Mouse (Mus musculus): ENCODE data around the gene Akr1b8. TPM values are rescaled to one million over a fixed set of nuclear protein-coding genes. Genes with fewer than 3 reads are reported as not detected.
"Not testable (repeated sequence)": the region's sequence is repeated elsewhere in the genome, so short reads cannot be mapped to it uniquely, and the experiment has no call there.

Gene Akr1b8
- total and polyA plus RNA-seq, 3 experiments = 3.3 to 4.8 (median 3.5) TPM

- H3K4me1 ChIP-seq (ENCODE audit: control insufficient read depth, insufficient read depth, low read length) = no peaks in the 10 kb centered on the region
- no peak for TF ChIP-seq POLR2A (IDR thresholded peaks at IDR 0.05; ENCODE audit: insufficient read depth, low read depth, low read length)
- no peak for TF ChIP-seq CTCF (IDR thresholded peaks at IDR 0.05)
- TF ChIP-seq EP300 (IDR thresholded peaks at IDR 0.05; ENCODE audit: insufficient read depth, low read depth, low read length) = no peak
- intact Hi-C loops (cut with DNase I) = no loop called here
- WGBS = 87% methylated on average over 13 of the region's 13 CpGs
- no peaks in the 10 kb centered on the region for H3K27me3 ChIP-seq (ENCODE audit: control insufficient read depth, insufficient read depth, low read length)
- H3K4me3 ChIP-seq = no peak overlapping the region
- H3K9ac ChIP-seq (ENCODE audit: low read depth, low read length) = no peak overlapping the region
- no peaks in the 10 kb centered on the region; the same call in 1 of the 2 replicates for H3K36me3 ChIP-seq (ENCODE audit: control insufficient read depth, insufficient read depth, low read length)
- H3K79me2 ChIP-seq (replicated peaks; ENCODE audit: control insufficient read depth, insufficient read depth, low read length) = no peaks in the 10 kb centered on the region
- H3K27ac ChIP-seq = no peak overlapping the region
- DNase-seq = no peak
These were observed 45.8 kb downstream of the Akr1b8 start for GRCm38 (mm10) chr6:34399606-34400220.

- Histone ChIP-seq H3K36me3 (ENCODE audit: control insufficient read depth, insufficient read depth, low read length) (no peaks in the 10 kb centered on the region), H3K4me3 (no peak overlapping the region), H3K79me2 (replicated peaks; ENCODE audit: control insufficient read depth, insufficient read depth, low read length) (no peaks in the 10 kb centered on the region), H3K9ac (ENCODE audit: low read depth, low read length) (no peak overlapping the region), H3K27me3 (ENCODE audit: control insufficient read depth, insufficient read depth, low read length) (no peaks in the 10 kb centered on the region), H3K4me1 (ENCODE audit: control insufficient read depth, insufficient read depth, low read length) (no peaks in the 10 kb centered on the region), H3K27ac (no peak overlapping the region)
- intact Hi-C loops (cut with DNase I) = no loop called here
- WGBS = 49% methylated on average over 2 of the region's 2 CpGs
- TF ChIP-seq EP300 (IDR thresholded peaks at IDR 0.05; ENCODE audit: insufficient read depth, low read depth, low read length) (no peak), POLR2A (IDR thresholded peaks at IDR 0.05; ENCODE audit: insufficient read depth, low read depth, low read length) (no peak), CTCF (IDR thresholded peaks at IDR 0.05) (no peak)
- DNase-seq = no peak
These were observed 46.8 kb downstream of the Akr1b8 start for GRCm38 (mm10) chr6:34400696-34401095.

- no peak for DNase-seq
- H3K79me2 ChIP-seq (replicated peaks; ENCODE audit: control insufficient read depth, insufficient read depth, low read length) = no peaks in the 10 kb centered on the region
- H3K27ac ChIP-seq = no peak overlapping the region
- no peaks in the 10 kb centered on the region for H3K36me3 ChIP-seq (ENCODE audit: control insufficient read depth, insufficient read depth, low read length)
- H3K9ac ChIP-seq (ENCODE audit: low read depth, low read length) = no peak overlapping the region
- no peaks in the 10 kb centered on the region for H3K4me1 ChIP-seq (ENCODE audit: control insufficient read depth, insufficient read depth, low read length)
- no peak overlapping the region for H3K4me3 ChIP-seq
- H3K27me3 ChIP-seq (ENCODE audit: control insufficient read depth, insufficient read depth, low read length) = no peaks in the 10 kb centered on the region
- intact Hi-C loops (cut with DNase I) = no loop called here
- whole genome bisulfite sequencing = 86% methylated on average over 4 of the region's 4 CpGs
- TF ChIP-seq POLR2A (IDR thresholded peaks at IDR 0.05; ENCODE audit: insufficient read depth, low read depth, low read length) = no peak
These were observed 52.8 kb downstream of the Akr1b8 start for GRCm38 (mm10) chr6:34406746-34407145.

GRCm38 (mm10) chr6:34407403-34407802 is 53.5 kb downstream of the Akr1b8 start:
- TF ChIP-seq POLR2A (IDR thresholded peaks at IDR 0.05; ENCODE audit: insufficient read depth, low read depth, low read length) (no peak), EP300 (IDR thresholded peaks at IDR 0.05; ENCODE audit: insufficient read depth, low read depth, low read length) (no peak), CTCF (IDR thresholded peaks at IDR 0.05) (no peak)
- Histone ChIP-seq H3K27me3 (ENCODE audit: control insufficient read depth, insufficient read depth, low read length) (no peaks in the 10 kb centered on the region), H3K36me3 (ENCODE audit: control insufficient read depth, insufficient read depth, low read length) (no peaks in the 10 kb centered on the region), H3K79me2 (replicated peaks; ENCODE audit: control insufficient read depth, insufficient read depth, low read length) (no peaks in the 10 kb centered on the region), H3K4me1 (ENCODE audit: control insufficient read depth, insufficient read depth, low read length) (no peaks in the 10 kb centered on the region), H3K27ac (no peak overlapping the region), H3K9ac (ENCODE audit: low read depth, low read length) (no peak overlapping the region), H3K4me3 (no peak overlapping the region)
- 82% methylated on average over 10 of the region's 10 CpGs for WGBS
- DNase-seq = no peak
- intact Hi-C loops (cut with DNase I) = no loop called here

GRCm38 (mm10) chr6:34412023-34412422 is 58.1 kb downstream of the Akr1b8 start, which contains the start of gene Akr1b7:
Gene Akr1b7, plus strand, starts transcription at chr6:34412334.
- TF ChIP-seq EP300 (IDR thresholded peaks at IDR 0.05; ENCODE audit: insufficient read depth, low read depth, low read length) (no peak), CTCF (IDR thresholded peaks at IDR 0.05) (no peak), POLR2A (IDR thresholded peaks at IDR 0.05; ENCODE audit: insufficient read depth, low read depth, low read length) (no peak)
- no peak within 1 kb of the TSS for H3K4me3 ChIP-seq
- intact Hi-C loops (cut with DNase I) = no loop called here
- no peaks in the 10 kb centered on the region for H3K36me3 ChIP-seq (ENCODE audit: control insufficient read depth, insufficient read depth, low read length)
- no peak within 1 kb of the TSS for H3K9ac ChIP-seq (ENCODE audit: low read depth, low read length)
- DNase-seq = no peak
- H3K27me3 ChIP-seq (ENCODE audit: control insufficient read depth, insufficient read depth, low read length) = no peaks in the 10 kb centered on the region
- H3K4me1 ChIP-seq (ENCODE audit: control insufficient read depth, insufficient read depth, low read length) = no peaks in the 10 kb centered on the region
- 50% methylated on average over 6 of the region's 6 CpGs for WGBS
- no peaks in the 10 kb centered on the region for H3K79me2 ChIP-seq (replicated peaks; ENCODE audit: control insufficient read depth, insufficient read depth, low read length)
- no peak within 1 kb of the TSS for H3K27ac ChIP-seq

- intact Hi-C loops (cut with DNase I) = no loop called here
- no peaks in the 10 kb centered on the region for H3K27me3 ChIP-seq (ENCODE audit: control insufficient read depth, insufficient read depth, low read length)
- H3K9ac ChIP-seq (ENCODE audit: low read depth, low read length) = no peak overlapping the region
- no peak for DNase-seq
- TF ChIP-seq EP300 (IDR thresholded peaks at IDR 0.05; ENCODE audit: insufficient read depth, low read depth, low read length) (no peak), POLR2A (IDR thresholded peaks at IDR 0.05; ENCODE audit: insufficient read depth, low read depth, low read length) (no peak), CTCF (IDR thresholded peaks at IDR 0.05) (no peak)
- H3K36me3 ChIP-seq (ENCODE audit: control insufficient read depth, insufficient read depth, low read length) = no peaks in the 10 kb centered on the region
- H3K4me3 ChIP-seq = no peak overlapping the region
- H3K4me1 ChIP-seq (ENCODE audit: control insufficient read depth, insufficient read depth, low read length) = no peaks in the 10 kb centered on the region
- no peak overlapping the region for H3K27ac ChIP-seq
- WGBS = 68% methylated on average over 1 of the region's 1 CpGs
- H3K79me2 ChIP-seq (replicated peaks; ENCODE audit: control insufficient read depth, insufficient read depth, low read length) = no peaks in the 10 kb centered on the region
These were observed 58.8 kb downstream of the Akr1b8 start for GRCm38 (mm10) chr6:34412688-34413087.

- H3K27ac ChIP-seq; H3K79me2 ChIP-seq (replicated peaks; ENCODE audit: control insufficient read depth, insufficient read depth, low read length); H3K4me1 ChIP-seq (ENCODE audit: control insufficient read depth, insufficient read depth, low read length); intact Hi-C loops (cut with DNase I); H3K9ac ChIP-seq (ENCODE audit: low read depth, low read length); H3K36me3 ChIP-seq (ENCODE audit: control insufficient read depth, insufficient read depth, low read length); H3K4me3 ChIP-seq; DNase-seq; H3K27me3 ChIP-seq (ENCODE audit: control insufficient read depth, insufficient read depth, low read length): not testable (repeated sequence)
- 46% methylated on average over 1 of the region's 1 CpGs for WGBS
These were observed 59.5 kb downstream of the Akr1b8 start for GRCm38 (mm10) chr6:34413386-34413785.

All from heart, adult 2 months (tissue).